Mouse (Mus musculus) heart, postnatal 0 days (tissue): ENCODE measurements around the gene Sfmbt1.

Experiments
- CTCF ChIP-seq: IDR thresholded peaks from 2 replicates; pipeline ENCODE4 v1.5.1; 2016; ENCODE audit warnings: antibody characterized with exemption, control low read depth, low read depth
- EP300 ChIP-seq: IDR thresholded peaks from 2 replicates; pipeline ENCODE4 v1.6.1; 2016; ENCODE audit warnings: antibody characterized with exemption, low read depth

DNA sequence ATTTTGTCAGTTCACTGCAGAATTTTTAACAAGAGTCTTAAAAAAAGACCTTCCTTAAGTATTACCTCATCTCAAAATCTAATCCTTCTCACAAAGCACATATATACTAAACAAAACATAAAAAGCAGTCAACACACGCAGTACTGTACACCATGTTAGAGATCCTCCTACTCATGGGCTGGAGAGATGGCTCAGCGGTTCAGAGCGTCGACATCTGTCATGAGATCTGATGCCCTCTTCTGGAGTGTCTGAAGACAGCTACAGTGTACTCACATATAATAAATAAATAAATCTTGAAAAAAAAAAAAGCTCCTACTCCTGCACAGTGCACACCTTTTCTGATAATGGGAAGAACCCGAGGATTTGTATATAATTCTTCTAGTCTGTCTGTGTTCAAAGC is 7.8 kb downstream of the Sfmbt1 start:
- TF ChIP-seq CTCF (no peak), EP300 (no peak)
